Comparison of ENCODE assay signal across 8 mouse cellular contexts in genomic region chr11:106659598-106660295, GRCm38 (mm10). TPM values are rescaled to one million over a fixed set of nuclear protein-coding genes. Genes with fewer than 3 reads are reported as not detected.
A peak's percentile ranks its signal among the peaks of the same experiment; 100 is the strongest.
DNase-seq lines count a peak whose midpoint lies in the region; ATAC-seq and TF ChIP-seq lines count a peak whose summit lies in the region.

No protein-coding gene starts in this region.

- no peak overlapping the region for H3K4me3 ChIP-seq in liver, adult 2 months (ENCODE audit: insufficient read depth, low read depth, low read length)
- H3K4me3 ChIP-seq in embryonic fibroblast, embryonic 13.5 days (ENCODE audit: insufficient read depth, low read length), result no peak overlapping the region
- no peak overlapping the region for H3K4me3 ChIP-seq in limb, embryonic 10.5 days
- no peak overlapping the region for H3K4me3 ChIP-seq in neural tube, embryonic 13.5 days

- no peaks in the 10 kb centered on the region for H3K9me3 ChIP-seq in limb, embryonic 10.5 days (replicated peaks)
- no peaks in the 10 kb centered on the region for H3K9me3 ChIP-seq in neural tube, embryonic 13.5 days

- ATAC-seq in neural tube, embryonic 13.5 days (ENCODE audit: low read depth), result no peak

- peaks cover 5% of the 10 kb centered on the region; the same call in 1 of the 2 replicates for H3K4me1 ChIP-seq in liver, adult 2 months (ENCODE audit: control insufficient read depth, insufficient read depth, low read length)
- H3K4me1 ChIP-seq in embryonic fibroblast, embryonic 13.5 days (ENCODE audit: control insufficient read depth, insufficient read depth, low read length), result peaks cover 12% of the 10 kb centered on the region
- H3K4me1 ChIP-seq in limb, embryonic 10.5 days, result peaks cover 52% of the 10 kb centered on the region
- peaks cover 36% of the 10 kb centered on the region for H3K4me1 ChIP-seq in neural tube, embryonic 13.5 days (replicated peaks)

- intact Hi-C loops in heart, postnatal 14 days (cut with DNase I), result loop anchor here (2.0 kb wide), 1 partner anchor 15 kb away; no protein-coding TSS in a partner anchor

- no peak for TF ChIP-seq POLR2A in liver, adult 2 months (IDR thresholded peaks at IDR 0.05; ENCODE audit: extremely low read depth, insufficient read depth, low read length)
- no peak for TF ChIP-seq POLR2A in embryonic fibroblast, embryonic 13.5 days (IDR thresholded peaks at IDR 0.05; ENCODE audit: low read depth, low read length)

- no peaks in the 10 kb centered on the region for H3K27me3 ChIP-seq in liver, adult 2 months (ENCODE audit: control insufficient read depth, insufficient read depth, low read length)
- H3K27me3 ChIP-seq in limb, embryonic 10.5 days (ENCODE audit: low read depth, poor library complexity, severe bottlenecking), result no peaks in the 10 kb centered on the region
- no peaks in the 10 kb centered on the region for H3K27me3 ChIP-seq in neural tube, embryonic 13.5 days

- 58% methylated on average over 15 of the region's 15 CpGs for WGBS in liver, adult 2 months
- 68% methylated on average over 15 of the region's 15 CpGs for WGBS in limb, embryonic 10.5 days
- whole genome bisulfite sequencing in neural tube, embryonic 13.5 days, result 51% methylated on average over 15 of the region's 15 CpGs

- no peak overlapping the region for H3K4me2 ChIP-seq in neural tube, embryonic 13.5 days

- DNase-seq in liver, adult 2 months (ENCODE audit: extremely low read depth, low read depth, low spot score), result peak; percentile 39
- DNase-seq in liver, result no peak
- peak; percentile 69 to 76 for DNase-seq in heart, postnatal 14 days
- DNase-seq in limb, embryonic 10.5 days (ENCODE audit: low spot score), result no peak
- no peak for DNase-seq in cerebellum, adult 9-11 months
- DNase-seq in thymus, postnatal 0 days (ENCODE audit: low spot score), result no peak

- peak overlapping the region; percentile 6; the same call in 1 of the 2 replicates for H3K9ac ChIP-seq in liver, adult 2 months (ENCODE audit: low read depth, low read length)
- H3K9ac ChIP-seq in neural tube, embryonic 13.5 days, result no peak overlapping the region

- no peak for TF ChIP-seq CTCF in liver, adult 2 months (IDR thresholded peaks at IDR 0.05; ENCODE audit: low read depth, low read length)
- TF ChIP-seq CTCF in embryonic fibroblast, embryonic 13.5 days (IDR thresholded peaks at IDR 0.05; ENCODE audit: borderline replicate concordance, insufficient read depth, low read length), result no peak

- no peaks in the 10 kb centered on the region for H3K79me2 ChIP-seq in liver, adult 2 months (ENCODE audit: control insufficient read depth, insufficient read depth, low read length)

- H3K27ac ChIP-seq in liver, adult 2 months (replicated peaks; ENCODE audit: insufficient read depth, low read depth, low read length), result peak overlapping the region; percentile 69
- peak overlapping the region; percentile 60 for H3K27ac ChIP-seq in embryonic fibroblast, embryonic 13.5 days (ENCODE audit: insufficient read depth, low read length)
- H3K27ac ChIP-seq in limb, embryonic 10.5 days, result peak overlapping the region; percentile 81
- H3K27ac ChIP-seq in neural tube, embryonic 13.5 days (replicated peaks), result peak overlapping the region; percentile 81

- H3K36me3 ChIP-seq in liver, adult 2 months (ENCODE audit: control insufficient read depth, insufficient read depth, low read length), result no peaks in the 10 kb centered on the region
- H3K36me3 ChIP-seq in limb, embryonic 10.5 days, result no peaks in the 10 kb centered on the region
- no peaks in the 10 kb centered on the region for H3K36me3 ChIP-seq in neural tube, embryonic 13.5 days

RNA-seq across cellular contexts. Expression of gene Tex2, which starts 46.5 kb away (rescaled TPM):
- 60.4 and 63.4 TPM in 2 replicates for total RNA-seq in liver, adult 2 months (2014; rRNA removed)
- 45.3 and 49.7 TPM in 2 replicates for polyA plus RNA-seq in liver, adult 2 months (2012; rRNA removed)
- polyA plus RNA-seq in embryonic fibroblast, embryonic 13.5 days (2011; ENCODE audit: insufficient read length, low read depth, missing spikeins), result 13.3 and 14.0 TPM in 2 replicates
- total RNA-seq in heart, postnatal 14 days (2021), result 10 to 100 TPM; 38.2 to 39.2 TPM
- polyA plus RNA-seq in limb, embryonic 10.5 days (2016; fragmentation: Nextera tagmentation; extraction: Ambion mirVana), result 6.9 and 7.2 TPM in 2 replicates
- polyA plus RNA-seq in neural tube, embryonic 13.5 days (2015; fragmentation: Nextera tagmentation; extraction: Ambion mirVana), result 24.0 and 27.3 TPM in 2 replicates
- polyA plus RNA-seq in thymus, postnatal 0 days (2015; fragmentation: Nextera tagmentation; extraction: Ambion mirVana), result 7.0 and 7.2 TPM in 2 replicates

Comparison
In these comparisons a context has a peak if more than half of its experiments do, and no peak if none do; other contexts are left out.
1. DNase-seq: peak in liver, adult 2 months (single experiment) and heart, postnatal 14 days (2 of 2); none in liver (single experiment), limb, embryonic 10.5 days (single experiment), cerebellum, adult 9-11 months (single experiment) and thymus, postnatal 0 days (single experiment).
2. Peak in every context shown above with its lines, with median percentiles within 50 percentile points of each other: H3K27ac ChIP-seq.